Mouse (Mus musculus): Measurements from ENCODE around the gene P2ry10. TPM values are rescaled to one million over a fixed set of nuclear protein-coding genes. Genes with fewer than 3 reads are reported as not detected.

The P2ry10 gene
- polyA plus RNA-seq, 1 experiment: 2.4 TPM

GRCm38 (mm10) chrX:107116333-107116732 lies 28.0 kb downstream of the P2ry10 start:
- Histone ChIP-seq H3K4me3 (replicated peaks; ENCODE audit: control insufficient read depth, low read depth, low read length) (no peak overlapping the region), H3K4me1 (ENCODE audit: control insufficient read depth, insufficient read depth, low read length) (no peaks in the 10 kb centered on the region), H3K27ac (ENCODE audit: control insufficient read depth, insufficient read depth, low read depth, low read length, poor library complexity) (no peak overlapping the region)
- WGBS: 72% methylated on average over 1 of the region's 1 CpGs
- TF ChIP-seq CTCF (IDR thresholded peaks at IDR 0.05; ENCODE audit: control insufficient read depth, insufficient read depth, low read length) (no peak), POLR2A (IDR thresholded peaks at IDR 0.05; ENCODE audit: borderline replicate concordance, control insufficient read depth, low read depth, low read length) (no peak)

GRCm38 (mm10) chrX:107116987-107117386 lies 28.7 kb downstream of the P2ry10 start:
- TF ChIP-seq CTCF (IDR thresholded peaks at IDR 0.05; ENCODE audit: control insufficient read depth, insufficient read depth, low read length) (no peak), POLR2A (IDR thresholded peaks at IDR 0.05; ENCODE audit: borderline replicate concordance, control insufficient read depth, low read depth, low read length) (no peak)
- no peak overlapping the region for H3K4me3 ChIP-seq (replicated peaks; ENCODE audit: control insufficient read depth, low read depth, low read length)
- no peaks in the 10 kb centered on the region for H3K4me1 ChIP-seq (ENCODE audit: control insufficient read depth, insufficient read depth, low read length)
- WGBS: 55% methylated on average over 1 of the region's 1 CpGs
- no peak overlapping the region for H3K27ac ChIP-seq (ENCODE audit: control insufficient read depth, insufficient read depth, low read depth, low read length, poor library complexity)

- Histone ChIP-seq H3K27ac (ENCODE audit: control insufficient read depth, insufficient read depth, low read depth, low read length, poor library complexity) (no peak overlapping the region), H3K4me3 (replicated peaks; ENCODE audit: control insufficient read depth, low read depth, low read length) (no peak overlapping the region), H3K4me1 (ENCODE audit: control insufficient read depth, insufficient read depth, low read length) (no peaks in the 10 kb centered on the region)
- no peak for TF ChIP-seq POLR2A (IDR thresholded peaks at IDR 0.05; ENCODE audit: borderline replicate concordance, control insufficient read depth, low read depth, low read length)
- TF ChIP-seq CTCF (IDR thresholded peaks at IDR 0.05; ENCODE audit: control insufficient read depth, insufficient read depth, low read length): no peak
- WGBS: 32% methylated on average over 3 of the region's 3 CpGs
These were observed 54.9 kb downstream of the P2ry10 start for GRCm38 (mm10) chrX:107143184-107143583.

GRCm38 (mm10) chrX:107143930-107144329 lies 55.6 kb downstream of the P2ry10 start:
- Histone ChIP-seq H3K27ac (ENCODE audit: control insufficient read depth, insufficient read depth, low read depth, low read length, poor library complexity) (no peak overlapping the region), H3K4me3 (replicated peaks; ENCODE audit: control insufficient read depth, low read depth, low read length) (no peak overlapping the region), H3K4me1 (ENCODE audit: control insufficient read depth, insufficient read depth, low read length) (no peaks in the 10 kb centered on the region)
- 14% methylated on average over 2 of the region's 2 CpGs for whole genome bisulfite sequencing
- TF ChIP-seq POLR2A (IDR thresholded peaks at IDR 0.05; ENCODE audit: borderline replicate concordance, control insufficient read depth, low read depth, low read length): no peak

- no peak within 1 kb of the TSS for H3K27ac ChIP-seq (ENCODE audit: control insufficient read depth, insufficient read depth, low read depth, low read length, poor library complexity)
- 47% methylated on average over 3 of the region's 3 CpGs for WGBS
These were observed 60.4 kb downstream of the P2ry10 start, which contains the start of gene P2ry10b for GRCm38 (mm10) chrX:107148681-107149080. Gene P2ry10b, plus strand, starts transcription at chrX:107148927.

GRCm38 (mm10) chrX:107149391-107149993 lies 61.2 kb downstream of the P2ry10 start:
- TF ChIP-seq CTCF (IDR thresholded peaks at IDR 0.05; ENCODE audit: control insufficient read depth, insufficient read depth, low read length): no peak
- no peak for TF ChIP-seq POLR2A (IDR thresholded peaks at IDR 0.05; ENCODE audit: borderline replicate concordance, control insufficient read depth, low read depth, low read length)
- Histone ChIP-seq H3K4me1 (ENCODE audit: control insufficient read depth, insufficient read depth, low read length) (no peaks in the 10 kb centered on the region), H3K27ac (ENCODE audit: control insufficient read depth, insufficient read depth, low read depth, low read length, poor library complexity) (no peak overlapping the region), H3K4me3 (replicated peaks; ENCODE audit: control insufficient read depth, low read depth, low read length) (no peak overlapping the region)
- 19% methylated on average over 4 of the region's 4 CpGs for WGBS

More at GRCm38 (mm10) chrX:107148681-107149080, 60.4 kb downstream of the P2ry10 start, which contains the start of gene P2ry10b:
- Histone ChIP-seq H3K4me3 (replicated peaks; ENCODE audit: control insufficient read depth, low read depth, low read length) (no peak within 1 kb of the TSS), H3K4me1 (ENCODE audit: control insufficient read depth, insufficient read depth, low read length) (no peaks in the 10 kb centered on the region)
- no peak for TF ChIP-seq CTCF (IDR thresholded peaks at IDR 0.05; ENCODE audit: control insufficient read depth, insufficient read depth, low read length)
- TF ChIP-seq POLR2A (IDR thresholded peaks at IDR 0.05; ENCODE audit: borderline replicate concordance, control insufficient read depth, low read depth, low read length): no peak

- Histone ChIP-seq H3K4me3 (replicated peaks; ENCODE audit: control insufficient read depth, low read depth, low read length) (peak overlapping the region; percentile 34), H3K27ac (ENCODE audit: control insufficient read depth, insufficient read depth, low read depth, low read length, poor library complexity) (no peak overlapping the region), H3K4me1 (ENCODE audit: control insufficient read depth, insufficient read depth, low read length) (no peaks in the 10 kb centered on the region)
- 36% methylated on average over 5 of the region's 5 CpGs for WGBS
- no peak for TF ChIP-seq POLR2A (IDR thresholded peaks at IDR 0.05; ENCODE audit: borderline replicate concordance, control insufficient read depth, low read depth, low read length)
- no peak for TF ChIP-seq CTCF (IDR thresholded peaks at IDR 0.05; ENCODE audit: control insufficient read depth, insufficient read depth, low read length)
These were observed 61.7 kb downstream of the P2ry10 start for GRCm38 (mm10) chrX:107150027-107150426.

GRCm38 (mm10) chrX:107150752-107151515 lies 62.6 kb downstream of the P2ry10 start:
- WGBS: 9% methylated on average over 4 of the region's 4 CpGs
- Histone ChIP-seq H3K4me1 (ENCODE audit: control insufficient read depth, insufficient read depth, low read length) (no peaks in the 10 kb centered on the region), H3K27ac (ENCODE audit: control insufficient read depth, insufficient read depth, low read depth, low read length, poor library complexity) (peak overlapping the region; percentile 85), H3K4me3 (replicated peaks; ENCODE audit: control insufficient read depth, low read depth, low read length) (no peak overlapping the region)
- no peak for TF ChIP-seq CTCF (IDR thresholded peaks at IDR 0.05; ENCODE audit: control insufficient read depth, insufficient read depth, low read length)

Other genes with a start within 250 kb of the P2ry10 start
- gene Rtl3, start 247.8 kb upstream of the P2ry10 start, polyA plus RNA-seq (2011; ENCODE audit: insufficient read depth, insufficient read length, low replicate concordance, missing spikeins): not detected in 2 replicates
- gene Lpar4, start 167.9 kb upstream of the P2ry10 start, polyA plus RNA-seq (2011; ENCODE audit: insufficient read depth, insufficient read length, low replicate concordance, missing spikeins): 1.0 TPM in 1 of 2 replicates, not detected in the other
- not detected in 2 replicates for gene P2ry10b, start 60.4 kb downstream of the P2ry10 start, polyA plus RNA-seq (2011; ENCODE audit: insufficient read depth, insufficient read length, low replicate concordance, missing spikeins)
- gene Gpr174, start 167.4 kb downstream of the P2ry10 start, polyA plus RNA-seq (2011; ENCODE audit: insufficient read depth, insufficient read length, low replicate concordance, missing spikeins): 1.2 and 1.7 TPM in 2 replicates

Data from bone marrow, adult 2 months (tissue).